Mouse (Mus musculus) midbrain, postnatal 0 days (tissue): Measurements from ENCODE around the gene Tln1. TPM values are rescaled to one million over a fixed set of nuclear protein-coding genes. Genes with fewer than 3 reads are reported as not detected.
A peak's percentile ranks its signal among the peaks of the same experiment; 100 is the strongest.

ENCODE experiments used
- ATAC-seq: fragments of 200-750 bp; cut with Nextera tagmentation; 2 replicates; pipeline ENCODE4 v1.8.0; 2017; ENCODE audit warnings: moderate number of reproducible peaks, mild to moderate bottlenecking, moderate TSS enrichment, moderate library complexity; ENCODE audit not compliant: low FRiP score
- DNase-seq: peaks from one replicate; pipeline ENCODE4 v3.0.0-alpha.2; 2015; ENCODE audit warnings: low spot score
- H3K27ac ChIP-seq: fragments of 300-500 bp; sonication (generic); 2 replicates; pipeline ENCODE4 v1.5.1; 2014; ENCODE audit warnings: low read depth, mild to moderate bottlenecking, low read length, mixed read lengths
- H3K27me3 ChIP-seq: fragments of 300-500 bp; sonication (generic); 2 replicates; pipeline ENCODE4 v1.6.1; 2014; ENCODE audit warnings: low read length, control low read depth, mixed read lengths; ENCODE audit not compliant: insufficient read depth
- H3K36me3 ChIP-seq: fragments of 300-500 bp; sonication (generic); 2 replicates; pipeline ENCODE4 v1.6.1; 2014; ENCODE audit warnings: low read length, control low read depth, mixed read lengths; ENCODE audit not compliant: insufficient read depth
- H3K4me1 ChIP-seq: fragments of 300-500 bp; sonication (generic); 2 replicates; pipeline ENCODE4 v1.6.1; 2014; ENCODE audit warnings: mild to moderate bottlenecking, control low read depth, antibody characterized with exemption, low read length, mixed read lengths; ENCODE audit not compliant: insufficient read depth
- H3K4me2 ChIP-seq: fragments of 300-500 bp; sonication (generic); 2 replicates; pipeline ENCODE4 v1.6.1; 2014; ENCODE audit warnings: low read depth, mild to moderate bottlenecking, low read length, mixed read lengths; ENCODE audit not compliant: poor library complexity, severe bottlenecking
- H3K4me3 ChIP-seq: fragments of 300-500 bp; sonication (generic); 2 replicates; pipeline ENCODE4 v1.5.1; 2014; ENCODE audit warnings: low read depth, mild to moderate bottlenecking, low read length, moderate library complexity
- H3K9ac ChIP-seq: fragments of 300-500 bp; sonication (generic); replicated peaks from 2 replicates; pipeline ENCODE4 v1.6.1; 2014; ENCODE audit warnings: mild to moderate bottlenecking, low read length, moderate library complexity, mixed read lengths; ENCODE audit not compliant: poor library complexity, severe bottlenecking
- H3K9me3 ChIP-seq: fragments of 300-500 bp; sonication (generic); 2 replicates; pipeline ENCODE4 v1.6.1; 2016; ENCODE audit warnings: low read length, control low read depth
- CTCF ChIP-seq: IDR thresholded peaks from 2 replicates; pipeline ENCODE4 v1.5.1; 2016; ENCODE audit warnings: antibody characterized with exemption, mild to moderate bottlenecking
- WGBS: fragments of 180-500 bp; shearing (Covaris S2); extraction: QIAGEN DNeasy Blood & Tissue Kit; methylation state at CpG from one replicate; pipeline ENCODE4 v1.1.7; 2014; 5-methylcytosine and 5-hydroxymethylcytosine counted together
- polyA plus RNA-seq: library from polyadenylated mRNA; unstranded; fragments of >200 nt; fragmentation: Nextera tagmentation; extraction: Ambion mirVana; gene quantifications from 2 replicates; pipeline ENCODE4 v1.2.1, GENCODE M21; 2015
- total RNA-seq: library from RNA; depleted of rRNA; stranded (reverse); fragments of >200 nt; gene quantifications from 2 replicates; pipeline ENCODE4 v1.2.3, GENCODE M21; 2014

Tln1 gene
- total and polyA plus RNA-seq, 2 experiments from 2014 or later: 44.4 to 75.7 TPM

GRCm38 (mm10) chr4:43547160-43547559, 15.3 kb downstream of the Tln1 start:
- H3K4me3 ChIP-seq: no peak overlapping the region
- ATAC-seq: no peak
- H3K27ac ChIP-seq: no peak overlapping the region
- 92% methylated on average over 8 of the region's 8 CpGs for WGBS
- H3K9me3 ChIP-seq: no peaks in the 10 kb centered on the region
- H3K4me2 ChIP-seq: no peak overlapping the region
- no peak for TF ChIP-seq CTCF
- H3K4me1 ChIP-seq: no peaks in the 10 kb centered on the region
- no peak for DNase-seq
- no peak overlapping the region for H3K9ac ChIP-seq
- peaks cover 88% of the 10 kb centered on the region for H3K36me3 ChIP-seq
- no peaks in the 10 kb centered on the region for H3K27me3 ChIP-seq

- H3K9ac ChIP-seq: no peak overlapping the region
- H3K4me3 ChIP-seq: no peak overlapping the region
- peaks cover 93% of the 10 kb centered on the region for H3K36me3 ChIP-seq
- H3K4me2 ChIP-seq: no peak overlapping the region
- 89% methylated on average over 12 of the region's 12 CpGs for WGBS
- no peaks in the 10 kb centered on the region for H3K9me3 ChIP-seq
- no peaks in the 10 kb centered on the region for H3K27me3 ChIP-seq
- TF ChIP-seq CTCF: no peak
- ATAC-seq: no peak
- DNase-seq: peak; percentile 6
- no peaks in the 10 kb centered on the region for H3K4me1 ChIP-seq
- no peak overlapping the region for H3K27ac ChIP-seq
These were observed 16.0 kb downstream of the Tln1 start for GRCm38 (mm10) chr4:43546375-43547047.

GRCm38 (mm10) chr4:43542044-43542443, 20.4 kb downstream of the Tln1 start:
- no peak for TF ChIP-seq CTCF

GRCm38 (mm10) chr4:43536031-43536430, 26.5 kb downstream of the Tln1 start:
- Histone ChIP-seq H3K36me3 (peaks cover 88% of the 10 kb centered on the region), H3K4me2 (no peak overlapping the region), H3K27me3 (no peaks in the 10 kb centered on the region), H3K4me1 (no peaks in the 10 kb centered on the region), H3K9ac (no peak overlapping the region), H3K9me3 (no peaks in the 10 kb centered on the region), H3K4me3 (no peak overlapping the region), H3K27ac (no peak overlapping the region)
- no peak for ATAC-seq
- WGBS: 96% methylated on average over 9 of the region's 9 CpGs
- no peak for TF ChIP-seq CTCF
- DNase-seq: no peak

More at GRCm38 (mm10) chr4:43542044-43542443, 20.4 kb downstream of the Tln1 start:
- Histone ChIP-seq H3K27ac (no peak overlapping the region), H3K9ac (no peak overlapping the region), H3K9me3 (no peaks in the 10 kb centered on the region), H3K4me1 (no peaks in the 10 kb centered on the region), H3K36me3 (peaks cover 89% of the 10 kb centered on the region), H3K4me3 (no peak overlapping the region), H3K27me3 (no peaks in the 10 kb centered on the region), H3K4me2 (no peak overlapping the region)
- ATAC-seq: no peak
- no peak for DNase-seq
- WGBS: 82% methylated on average over 3 of the region's 3 CpGs

- Histone ChIP-seq H3K4me1 (no peaks in the 10 kb centered on the region), H3K4me3 (no peak overlapping the region), H3K27me3 (no peaks in the 10 kb centered on the region), H3K9me3 (no peaks in the 10 kb centered on the region), H3K9ac (no peak overlapping the region), H3K4me2 (no peak overlapping the region), H3K36me3 (peaks cover 88% of the 10 kb centered on the region), H3K27ac (no peak overlapping the region)
- no peak for TF ChIP-seq CTCF
- no peak for ATAC-seq
- 96% methylated on average over 8 of the region's 8 CpGs for WGBS
- no peak for DNase-seq
These were observed 26.9 kb downstream of the Tln1 start for GRCm38 (mm10) chr4:43535628-43536027.

GRCm38 (mm10) chr4:43533270-43533669, 29.2 kb downstream of the Tln1 start:
- no peaks in the 10 kb centered on the region for H3K27me3 ChIP-seq
- no peak for DNase-seq
- peaks cover 65% of the 10 kb centered on the region for H3K36me3 ChIP-seq
- H3K9ac ChIP-seq: no peak overlapping the region
- ATAC-seq: no peak
- no peak overlapping the region for H3K27ac ChIP-seq
- WGBS: 95% methylated on average over 8 of the region's 9 CpGs
- no peaks in the 10 kb centered on the region for H3K9me3 ChIP-seq
- H3K4me3 ChIP-seq: no peak overlapping the region
- H3K4me2 ChIP-seq: no peak overlapping the region
- no peaks in the 10 kb centered on the region for H3K4me1 ChIP-seq
- TF ChIP-seq CTCF: no peak
